Mouse (Mus musculus): ENCODE data around the gene Pramel1.

DNA sequence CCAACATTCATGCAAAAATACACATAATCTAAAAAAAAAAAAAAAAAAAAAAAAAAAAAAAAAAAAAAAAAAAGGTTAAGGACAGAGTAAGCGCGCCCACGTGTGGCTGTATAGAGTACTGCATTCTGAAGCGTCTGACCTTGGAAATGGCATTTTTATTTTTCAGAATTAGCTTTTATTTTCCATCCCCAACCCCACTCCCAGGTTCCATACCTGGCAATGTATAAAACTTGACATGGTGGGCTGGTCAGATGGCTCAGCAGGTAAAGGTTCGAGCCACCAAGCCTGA lies 13.6 kb upstream of the Pramel1 start:
- TF ChIP-seq CTCF (IDR thresholded peaks at IDR 0.05; ENCODE audit: borderline replicate concordance, insufficient read depth, low read length) (no peak), POLR2A (IDR thresholded peaks at IDR 0.05; ENCODE audit: low read depth, low read length) (no peak)

All from embryonic fibroblast, embryonic 13.5 days (primary cell).